Mouse (Mus musculus) testis, postnatal 14 days (tissue): Measurements from ENCODE around the gene Ccnl2.

ENCODE experiments used
- DNase-seq: peaks from one replicate; pipeline ENCODE4 v3.0.0; 2021; ENCODE audit warnings: low spot score

The Ccnl2 gene

DNA sequence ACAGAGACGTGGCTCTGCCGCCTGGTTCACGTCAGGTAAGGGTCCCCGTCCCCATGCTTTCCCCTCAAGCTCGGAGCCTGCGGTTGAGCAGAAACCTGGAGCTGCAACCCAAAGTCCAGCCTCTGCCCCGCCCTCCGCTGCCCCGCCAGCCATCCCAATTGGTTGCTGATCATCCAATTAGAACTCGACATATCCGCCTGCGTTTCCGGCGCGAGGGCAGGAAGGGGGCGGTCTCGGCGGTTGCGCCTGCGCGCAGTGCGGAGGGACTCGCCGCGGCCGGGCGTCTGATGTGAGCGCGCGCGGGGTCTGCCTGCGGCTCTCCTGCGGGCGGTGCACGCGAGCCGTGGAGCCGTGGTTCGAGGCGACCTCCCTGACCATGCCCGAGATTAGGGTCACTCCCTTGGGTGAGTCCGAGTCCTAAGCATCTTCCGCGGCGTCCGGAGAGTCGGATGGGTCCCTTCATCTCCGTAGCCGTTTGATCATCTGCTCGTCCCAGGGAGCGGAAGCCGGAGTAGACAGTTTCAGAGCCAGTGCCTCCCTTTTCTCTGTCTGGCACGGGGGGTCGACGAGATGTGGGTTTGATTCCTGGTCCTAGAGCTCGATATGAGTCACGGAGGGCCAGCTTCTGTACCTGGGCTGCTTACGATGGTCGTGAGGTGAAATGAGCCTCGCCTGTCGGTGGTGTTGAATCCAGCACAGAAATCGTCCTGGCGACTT, 57.2 kb downstream of the Ccnl2 start, which contains the start of the genes Cptp and Ints11:
Cptp (minus strand) TSS at position 124 of the 717 bp plus-strand sequence.
Ints11 (plus strand) TSS at position 230 of the 717 bp plus-strand sequence.
- DNase-seq = peak; percentile 96

DNA sequence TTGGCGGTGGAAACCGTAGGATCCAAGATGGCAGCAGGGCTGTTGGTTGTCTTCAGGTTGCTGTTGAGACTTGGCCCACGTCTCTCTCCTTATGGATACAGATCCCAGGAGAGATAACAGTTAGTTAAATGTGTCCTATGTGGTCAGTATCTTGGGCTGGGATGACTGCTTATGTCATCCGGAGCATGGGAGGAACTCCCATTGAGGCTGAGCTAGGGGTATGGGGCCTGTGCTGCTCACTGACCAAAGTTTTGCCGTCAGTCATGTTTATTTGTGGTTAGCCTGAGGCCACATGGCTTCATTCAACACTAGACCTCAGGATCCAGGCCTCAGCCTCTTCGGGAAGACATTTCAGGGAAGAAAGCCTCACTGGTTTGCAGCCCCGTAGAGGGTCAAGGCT, 59.1 kb downstream of the Ccnl2 start:
- no peak for DNase-seq
